Mouse (Mus musculus) cerebellum, postnatal 14 days (tissue): ENCODE measurements around the gene Camk1d.
"Not testable (repeated sequence)": the region's sequence is repeated elsewhere in the genome, so short reads cannot be mapped to it uniquely, and the experiment has no call there.

Experiments used
- DNase-seq, 2 experiments: peaks; one replicate each; pipeline ENCODE4 v3.0.0; 2021; ENCODE audit warnings: mixed read lengths in 2 of 2

Camk1d gene

DNA sequence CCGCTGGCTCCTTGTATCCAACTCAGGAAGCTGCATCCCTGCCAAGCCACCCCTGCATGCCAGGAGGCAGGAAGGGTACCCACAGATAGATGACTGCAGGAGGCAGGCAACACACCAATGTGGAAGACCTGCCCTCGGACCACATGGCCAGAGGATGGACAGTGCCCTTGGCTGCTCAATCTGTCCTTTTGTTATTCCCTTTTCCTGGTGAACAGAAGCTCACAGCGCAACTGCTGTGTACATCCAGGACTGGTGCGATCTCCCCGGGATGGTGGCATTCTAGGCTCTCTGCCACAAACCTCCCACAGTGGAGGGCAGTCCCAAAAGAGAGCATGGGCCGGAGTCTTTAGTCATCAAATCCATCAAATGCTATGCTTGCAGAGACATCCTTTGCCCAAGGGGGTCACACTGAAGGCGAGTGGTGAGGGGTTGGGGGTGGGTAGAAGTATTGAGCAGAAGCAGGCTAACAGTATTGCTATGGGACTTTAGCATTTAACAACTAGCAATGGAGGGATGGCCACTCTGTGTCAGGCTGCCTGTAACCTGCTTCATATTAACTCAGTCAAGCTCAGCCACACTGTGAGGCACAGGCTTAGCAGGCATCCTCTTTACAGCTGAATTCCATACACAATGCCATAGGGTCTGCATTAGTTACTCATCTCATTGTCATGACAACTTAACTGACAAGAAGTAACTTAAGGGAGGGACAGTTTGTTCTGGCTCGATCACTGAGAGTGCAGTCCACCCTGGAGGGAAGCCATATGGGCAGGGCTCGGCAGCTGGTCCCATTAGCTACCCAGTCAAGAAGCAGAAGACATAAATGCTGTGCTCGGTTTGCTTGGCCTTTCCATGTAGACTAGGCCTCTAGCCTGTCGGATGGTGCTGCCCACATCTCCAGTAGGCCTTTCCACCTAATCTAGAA is 106.1 kb downstream of the Camk1d start:
- peak; percentile 37 to 54 for DNase-seq

DNA sequence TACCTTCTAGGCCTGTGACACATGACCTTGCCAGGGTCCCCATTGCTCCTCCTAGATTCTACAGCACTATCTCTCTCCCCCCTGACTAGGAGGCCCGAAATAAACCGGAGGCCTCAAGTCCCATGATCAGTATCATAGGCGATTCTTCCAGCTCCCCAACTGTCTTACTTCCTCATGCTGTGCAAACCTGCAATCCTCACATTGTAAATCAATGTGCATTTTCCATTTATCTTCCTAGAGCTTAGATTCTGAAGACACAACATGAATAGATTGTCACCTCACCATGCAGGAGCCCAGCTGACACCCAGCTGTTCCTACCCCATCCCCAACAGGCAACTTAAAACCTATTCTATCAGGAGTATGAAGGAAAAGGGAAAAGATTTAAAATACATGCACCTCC is 108.5 kb downstream of the Camk1d start:
- DNase-seq = no peak

DNA sequence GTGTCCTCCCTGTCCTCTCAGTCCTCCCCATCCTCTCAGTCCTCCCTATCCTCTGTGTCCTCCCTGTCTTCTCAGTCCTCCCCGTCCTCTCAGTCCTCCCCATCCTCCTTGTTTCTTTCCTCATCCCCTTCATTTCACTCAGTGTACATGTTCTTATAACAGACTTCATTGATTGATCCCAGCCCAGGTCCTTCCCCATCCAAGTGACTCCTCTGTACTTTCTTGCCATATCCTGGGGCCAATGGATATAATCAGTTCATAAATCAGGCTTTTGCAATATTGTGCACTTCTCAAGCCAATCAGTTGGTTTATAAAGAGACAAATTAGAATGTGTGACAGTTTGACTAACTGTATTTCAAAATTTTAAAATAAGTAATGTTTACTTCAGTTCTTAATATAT is 112.3 kb downstream of the Camk1d start:
- no peak for DNase-seq

DNA sequence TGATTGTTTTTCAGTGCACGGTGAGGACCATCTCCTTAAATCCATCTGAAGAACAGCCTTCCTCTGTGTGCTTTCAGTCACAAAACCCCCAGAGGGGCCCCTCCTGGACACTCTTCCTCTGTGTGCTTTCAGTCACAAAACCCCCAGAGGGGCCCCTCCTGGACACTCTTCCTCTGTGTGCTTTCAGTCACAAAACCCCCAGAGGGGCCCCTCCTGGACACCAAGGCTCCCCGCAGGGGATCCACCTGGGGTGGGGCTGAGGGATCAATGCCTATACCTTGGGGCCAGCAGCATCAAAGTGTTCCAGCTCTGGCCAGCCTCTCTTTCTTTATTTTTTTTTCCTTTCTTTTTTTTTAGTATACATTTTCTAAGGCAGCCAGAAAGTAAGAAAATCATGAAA is 113.1 kb downstream of the Camk1d start:
- not testable (repeated sequence) for DNase-seq

DNA sequence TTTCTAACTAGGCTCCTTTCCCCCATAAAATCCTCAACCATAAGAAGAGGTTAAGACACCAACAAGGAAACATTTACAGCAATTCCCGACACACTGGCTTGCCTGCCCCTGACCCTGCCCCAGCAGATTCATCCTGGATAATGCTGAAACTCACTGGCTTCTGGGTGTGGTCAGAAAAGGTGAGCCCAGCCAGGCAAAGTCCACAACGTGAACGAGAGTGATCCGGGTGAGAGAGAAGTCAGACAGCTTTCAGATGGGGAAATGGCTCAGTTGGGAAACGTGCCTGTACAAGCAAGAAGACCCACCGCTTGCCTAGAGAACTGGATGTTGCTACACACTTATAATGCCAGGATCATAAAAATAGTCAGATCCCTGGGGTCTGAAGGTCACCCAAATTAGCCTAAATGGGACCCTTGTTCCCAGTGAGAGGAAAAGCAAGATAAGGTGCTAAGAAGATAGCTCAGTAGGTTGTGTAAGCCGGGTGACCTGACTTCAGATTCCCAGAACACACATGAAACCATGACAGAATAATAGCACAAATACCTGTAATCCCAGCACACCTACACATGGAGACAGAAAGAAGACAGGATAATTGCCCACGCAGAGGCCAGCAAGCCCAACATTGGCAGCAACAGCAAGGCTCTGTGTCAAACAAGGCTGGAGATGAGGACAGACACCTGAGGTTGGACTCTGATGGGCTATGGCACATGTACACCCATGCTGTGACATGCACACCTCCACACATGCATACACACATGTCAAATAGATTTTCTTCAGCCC is 113.9 kb downstream of the Camk1d start:
- no peak for DNase-seq

DNA sequence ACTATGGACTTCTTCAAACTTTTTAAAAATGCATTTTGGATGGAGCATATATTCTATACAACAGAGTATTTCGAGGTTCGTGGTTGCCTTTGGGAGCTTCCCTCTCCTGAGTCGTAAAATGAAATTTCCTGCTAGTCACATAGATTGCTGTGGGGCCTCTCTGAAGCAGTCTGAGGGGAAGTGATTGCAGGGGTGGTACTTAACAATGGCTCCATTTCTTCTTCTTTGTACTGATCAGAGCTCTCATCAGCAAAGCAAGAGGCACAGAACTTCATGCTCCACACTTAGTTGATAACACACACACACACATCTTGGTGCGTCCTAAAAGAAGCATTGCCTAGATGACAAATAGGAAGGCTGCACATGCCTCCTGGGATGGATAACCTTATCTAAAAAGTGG is 114.6 kb downstream of the Camk1d start:
- DNase-seq = no peak

DNA sequence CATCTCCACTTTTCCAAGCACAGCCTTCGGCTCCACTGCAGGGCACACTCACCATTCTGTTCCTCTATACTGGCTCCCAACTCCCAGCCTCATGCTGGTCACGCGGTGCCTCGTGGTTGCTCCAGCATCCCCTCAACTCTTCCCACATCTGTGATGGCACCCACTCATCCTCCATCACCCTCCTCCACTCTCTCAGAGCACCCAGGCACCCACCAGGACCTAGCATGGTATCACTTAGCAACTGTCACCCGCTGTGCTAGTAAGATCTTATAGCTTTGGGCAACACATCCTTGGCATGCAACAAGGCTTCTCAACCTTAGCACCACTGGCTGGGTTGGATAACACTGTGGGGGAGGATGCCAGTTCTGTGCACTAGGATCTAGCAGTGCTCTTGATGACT is 115.8 kb downstream of the Camk1d start:
- DNase-seq = no peak

DNA sequence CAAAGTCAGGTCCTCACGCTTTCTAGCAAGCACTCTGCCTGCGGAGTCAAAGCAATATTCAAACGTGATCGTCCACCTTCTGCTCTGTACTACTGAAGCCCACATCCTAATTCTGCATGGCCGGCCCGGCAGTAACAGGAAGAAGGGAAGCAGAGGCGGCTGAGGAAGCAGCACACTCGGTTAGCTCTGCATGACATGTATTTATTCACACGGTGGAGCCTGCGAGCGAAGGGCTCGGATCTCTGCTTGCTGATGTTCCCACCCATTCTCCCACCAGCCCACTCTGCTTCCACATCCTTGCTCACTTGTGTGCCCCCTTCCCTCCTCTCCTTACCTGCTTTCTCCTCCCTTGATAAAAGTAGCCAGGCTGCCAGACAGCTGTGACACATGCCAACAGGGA is 117.4 kb downstream of the Camk1d start:
- no peak for DNase-seq

DNA sequence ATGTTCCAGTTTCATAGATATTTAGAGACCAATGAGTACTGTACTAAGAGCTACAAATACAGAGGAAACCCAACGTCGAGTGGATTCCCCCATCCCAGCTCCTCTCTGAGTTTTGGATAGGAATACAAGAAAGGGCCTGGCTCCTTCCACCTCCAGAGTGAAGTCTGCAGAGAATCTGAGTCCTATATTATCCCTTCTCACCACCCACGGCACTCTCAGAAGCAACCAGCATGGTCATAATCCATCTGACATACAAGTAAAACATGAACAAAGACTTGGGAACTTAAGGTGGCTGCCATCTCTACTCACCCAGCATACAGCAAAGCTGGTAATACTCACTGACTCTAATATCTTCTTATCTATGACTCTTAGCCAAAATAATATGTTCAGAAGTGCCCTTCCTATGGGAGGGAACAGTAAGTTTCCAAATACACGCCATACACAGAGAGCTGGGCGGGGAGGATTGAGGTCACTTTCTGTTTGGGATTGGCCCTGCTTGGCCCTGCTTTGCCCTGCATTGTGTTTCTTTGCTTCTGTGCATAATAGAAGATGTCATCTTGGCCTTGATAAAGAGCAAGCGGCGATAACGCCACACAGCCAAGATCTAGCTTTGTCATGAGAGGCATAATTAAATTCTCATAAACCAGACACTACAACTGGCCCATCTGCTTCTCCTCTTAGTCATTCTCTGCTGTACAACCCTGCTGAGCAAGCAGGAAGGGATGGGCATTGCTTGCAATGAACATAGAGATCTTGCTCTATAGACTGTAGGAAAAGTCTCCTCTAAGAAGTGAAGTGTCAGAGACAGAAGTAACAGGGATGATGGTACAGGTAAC is 118.7 kb downstream of the Camk1d start:
- DNase-seq = no peak

DNA sequence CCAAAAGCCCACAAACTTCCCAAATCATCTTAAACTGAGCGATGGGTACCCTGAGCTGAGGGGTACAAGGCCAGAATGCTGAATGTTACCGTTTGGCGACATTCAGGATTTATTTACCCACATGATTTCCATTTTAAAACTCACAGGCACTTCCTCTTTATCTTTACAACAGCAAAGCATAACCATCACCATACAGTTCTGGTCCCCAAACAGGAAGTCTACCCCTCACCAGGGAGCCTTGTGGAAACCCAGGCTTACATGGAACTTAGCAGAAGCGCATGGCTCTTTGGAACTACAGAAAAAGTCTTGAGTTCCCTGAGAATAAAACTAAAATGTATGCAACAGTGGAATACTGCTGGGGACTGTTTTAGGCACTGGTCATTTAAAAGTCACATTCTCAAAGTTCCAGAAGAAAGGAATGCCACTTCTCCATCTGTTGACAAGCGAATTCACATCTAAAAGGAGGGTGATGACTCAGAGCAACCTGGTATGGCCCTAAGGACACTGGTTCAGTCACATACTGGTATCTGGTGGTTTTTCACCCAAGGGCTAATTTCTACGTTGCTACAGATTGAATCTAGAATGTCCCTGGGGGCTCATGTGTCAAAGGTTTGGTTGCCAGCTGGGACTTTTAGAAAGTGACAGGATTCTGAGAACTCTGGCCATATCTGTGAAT is 121.7 kb downstream of the Camk1d start:
- no peak for DNase-seq

DNA sequence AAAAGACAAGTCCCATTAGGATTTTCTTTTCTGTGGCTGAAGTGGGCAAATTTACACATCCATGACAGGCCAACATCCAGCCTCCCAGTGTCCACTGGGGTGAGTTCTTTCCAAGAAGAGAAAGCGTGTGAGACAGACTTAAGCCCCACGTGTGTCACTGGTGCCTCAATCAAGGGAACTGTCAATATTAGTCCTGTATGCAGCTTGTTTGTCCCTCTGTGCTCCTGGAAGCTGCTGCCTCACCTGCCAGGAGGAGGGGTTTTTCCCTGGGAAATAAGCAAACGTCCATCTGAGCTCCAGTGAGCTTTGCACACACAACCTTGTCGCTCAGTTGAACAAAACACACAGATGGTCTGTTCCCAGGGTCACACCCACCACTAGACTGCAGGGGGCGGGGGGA is 124.2 kb downstream of the Camk1d start:
- no peak for DNase-seq

DNA sequence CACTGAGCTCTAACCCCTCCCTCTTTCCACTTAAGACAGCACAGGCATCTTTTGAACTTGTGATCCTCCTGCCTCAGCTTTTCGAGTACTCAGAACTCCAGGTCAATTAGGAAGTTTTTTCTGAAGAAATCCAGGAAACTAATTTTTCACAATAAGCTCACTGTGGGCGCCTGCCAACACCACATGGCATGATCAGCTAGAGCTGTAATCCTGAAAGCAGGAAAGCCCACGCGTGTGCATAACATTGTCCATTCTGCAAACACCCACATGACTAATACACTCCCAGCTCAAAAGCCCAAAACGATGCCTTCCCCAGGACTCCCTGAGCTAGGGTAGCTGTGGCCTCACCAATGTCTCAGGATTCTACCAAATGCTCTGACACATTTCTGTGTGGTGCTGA is 125.2 kb downstream of the Camk1d start:
- DNase-seq = no peak

DNA sequence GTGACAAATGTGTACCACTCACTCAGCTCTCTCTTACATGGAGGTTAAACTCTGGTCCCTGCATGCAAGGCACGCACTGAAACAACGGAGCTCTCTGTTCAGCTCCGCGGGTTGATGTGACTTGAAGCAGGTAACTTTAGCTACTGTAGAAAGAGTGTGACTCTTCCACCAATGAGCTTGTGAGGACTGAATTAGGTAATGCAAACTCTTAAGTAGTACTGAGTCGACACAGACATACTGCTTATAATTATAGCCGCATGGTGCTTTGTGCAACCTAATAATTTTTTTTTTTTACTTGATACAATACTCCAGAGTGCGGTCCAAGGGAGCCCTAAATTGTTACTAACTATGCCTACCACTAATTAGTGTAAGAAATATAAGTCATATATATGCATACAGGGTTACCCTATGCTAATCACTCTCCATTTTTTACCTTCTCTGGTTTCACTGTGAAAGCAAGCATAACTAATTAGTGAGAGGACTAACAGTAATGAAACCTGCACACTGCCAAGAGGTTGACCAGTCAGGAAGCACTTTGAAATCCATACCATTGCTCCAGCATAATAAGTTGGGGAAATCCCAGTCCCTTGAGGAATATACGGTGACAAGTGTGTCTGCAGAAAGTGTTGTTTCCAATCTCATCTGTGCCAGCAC is 125.9 kb downstream of the Camk1d start:
- no peak for DNase-seq

DNA sequence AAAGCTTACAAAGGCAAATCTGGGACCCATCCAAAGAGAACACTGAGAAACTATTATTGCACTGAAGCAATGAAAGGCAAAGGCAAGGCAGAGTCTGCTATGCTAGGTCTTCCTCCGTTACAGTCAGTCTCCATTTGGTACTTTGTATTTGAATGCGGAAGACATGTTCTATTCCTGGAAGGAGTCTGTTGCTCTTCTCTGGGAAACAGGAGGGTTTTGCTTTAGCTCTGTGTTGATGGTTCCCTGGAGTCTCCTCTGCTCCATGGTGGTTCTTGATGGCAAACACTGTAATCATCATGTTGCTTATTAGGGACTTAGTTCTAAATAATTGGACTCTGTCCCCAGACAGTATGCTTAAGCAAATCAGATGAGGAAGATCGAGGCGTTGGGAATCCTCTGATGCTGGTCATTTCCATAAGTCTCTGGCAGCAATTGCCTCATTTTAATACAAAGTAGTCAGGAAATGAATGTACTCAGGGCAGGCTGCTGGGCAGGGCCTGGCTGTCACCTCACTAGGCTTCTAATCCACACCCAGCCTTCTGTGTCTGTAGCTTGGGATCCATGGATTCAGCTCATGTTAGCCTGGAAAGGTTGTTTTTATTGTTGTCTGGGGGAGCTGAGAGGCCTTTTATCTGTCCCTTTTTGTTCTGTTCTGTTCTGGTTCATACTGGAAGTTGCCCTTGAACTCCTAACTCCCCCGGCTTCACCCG is 129.8 kb downstream of the Camk1d start:
- DNase-seq = no peak

DNA sequence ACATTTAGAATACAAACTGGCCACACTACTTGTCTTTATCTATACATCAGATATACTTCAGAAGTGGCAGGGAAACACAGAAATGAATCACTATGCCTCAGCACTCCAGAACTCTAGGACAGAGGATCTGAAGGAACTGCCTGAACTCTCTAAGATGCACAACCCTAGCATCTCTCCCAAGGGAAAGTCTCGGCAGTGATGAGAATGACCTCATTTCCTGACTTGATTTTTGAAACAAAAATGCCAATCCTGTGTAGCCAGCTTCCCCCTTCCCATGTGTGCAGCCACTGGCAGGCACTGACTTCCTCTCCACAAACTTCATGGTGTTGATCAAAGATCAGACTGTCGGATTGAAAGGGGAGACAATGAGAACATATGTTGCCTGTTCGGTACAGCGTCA is 134.9 kb downstream of the Camk1d start:
- no peak for DNase-seq

DNA sequence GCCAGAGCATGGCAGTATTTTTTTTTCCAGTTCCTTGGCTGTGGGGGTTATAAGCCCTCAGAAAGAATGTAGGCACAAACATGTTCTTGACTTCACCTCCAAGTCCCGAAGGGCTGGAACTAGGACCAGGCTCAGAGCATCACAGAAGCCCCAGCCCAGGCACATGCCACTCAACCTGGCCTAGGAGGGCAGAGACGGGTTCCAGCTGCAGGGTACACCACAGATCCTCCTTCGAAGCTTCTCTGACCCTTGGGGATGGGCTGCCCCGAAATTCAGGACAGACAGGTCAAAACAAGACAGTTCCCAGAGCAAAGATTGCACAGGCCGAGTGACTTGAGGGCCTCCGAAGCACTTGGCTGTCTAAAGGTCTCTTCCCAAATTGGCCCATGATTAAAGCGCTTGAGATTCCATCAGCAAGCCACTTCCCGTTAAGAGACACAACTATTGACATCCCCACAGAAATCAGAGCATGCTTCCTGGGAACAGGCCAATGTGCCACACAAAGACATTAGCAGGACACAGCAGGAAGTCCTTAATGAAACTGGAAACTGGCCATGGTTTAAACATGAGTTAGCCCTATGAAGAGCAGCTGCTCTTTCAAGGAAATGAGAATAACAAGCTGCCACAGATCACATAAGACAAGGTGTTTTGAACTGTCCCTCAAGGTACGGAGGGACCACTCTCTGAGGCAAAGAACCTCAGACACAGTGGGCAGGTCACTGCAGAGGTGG is 136.8 kb downstream of the Camk1d start:
- DNase-seq = peak; percentile 71 to 76

DNA sequence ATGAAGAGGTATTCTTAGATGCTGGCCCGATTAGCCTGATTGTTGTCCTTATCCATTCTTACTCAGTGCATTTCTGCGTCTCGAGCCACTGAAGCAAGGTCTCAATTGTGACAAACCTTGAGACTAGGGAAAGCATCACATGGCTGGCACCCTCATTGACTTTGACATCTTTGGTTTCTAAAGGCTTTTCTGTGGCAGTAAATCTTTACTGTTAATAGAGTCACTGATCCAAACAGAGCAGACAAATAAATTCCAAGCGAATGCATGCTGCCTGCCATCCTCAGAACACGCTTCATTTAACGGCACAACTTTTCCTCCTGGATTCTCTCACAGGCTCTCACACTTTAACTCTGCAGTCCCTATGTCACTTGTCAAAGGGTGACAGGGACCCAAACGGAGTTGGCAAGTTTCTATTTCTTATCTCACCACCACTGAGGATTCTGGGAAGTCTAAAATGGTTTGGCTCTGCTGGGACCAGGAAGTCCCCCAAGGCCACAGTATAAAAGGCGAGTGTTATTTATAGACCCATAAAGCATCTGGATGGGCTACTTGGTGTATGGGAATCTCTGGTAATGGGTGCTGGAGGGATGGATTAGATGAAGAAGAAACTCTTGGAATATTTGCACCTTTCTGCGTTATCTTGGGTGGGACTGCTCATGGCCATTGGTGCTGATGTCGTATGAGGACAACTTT is 141.9 kb downstream of the Camk1d start:
- DNase-seq = no peak

DNA sequence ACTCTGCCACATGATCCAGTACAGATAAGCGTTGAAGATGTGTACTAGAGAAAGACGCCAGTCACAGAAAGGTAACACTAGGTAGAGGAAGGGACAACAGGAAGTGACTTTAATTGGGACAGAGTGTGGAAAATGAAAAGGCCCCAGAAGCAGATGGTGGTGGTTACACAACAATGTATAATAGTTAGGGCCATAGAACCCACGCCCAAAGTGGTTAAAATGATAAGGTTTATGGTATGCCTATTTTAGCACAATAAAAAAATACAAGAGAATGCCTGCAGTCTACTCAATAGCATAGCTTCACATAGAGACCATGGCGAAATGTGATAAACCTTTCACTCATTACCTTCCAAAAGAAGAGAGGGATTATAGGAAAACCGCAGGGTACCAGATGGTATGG is 147.7 kb downstream of the Camk1d start:
- no peak for DNase-seq

DNA sequence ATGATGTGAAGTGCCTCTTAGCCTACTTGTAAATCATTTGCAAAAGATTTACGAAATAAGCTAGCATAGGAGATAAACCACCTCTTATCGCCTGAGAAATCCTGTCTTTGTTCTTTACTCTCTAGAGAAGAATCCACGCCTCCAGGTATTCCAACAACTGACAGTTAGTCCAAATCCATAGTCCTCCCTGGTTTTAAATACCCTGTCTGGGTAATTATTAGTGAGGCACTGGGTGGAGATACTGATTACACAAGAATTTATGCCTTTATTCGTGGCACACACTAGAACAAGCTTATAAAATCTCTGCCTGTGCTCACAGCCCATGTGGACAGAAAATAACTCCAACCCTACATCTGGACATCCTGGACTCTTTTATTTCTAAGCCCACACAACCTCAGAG is 150.6 kb downstream of the Camk1d start:
- no peak for DNase-seq

DNA sequence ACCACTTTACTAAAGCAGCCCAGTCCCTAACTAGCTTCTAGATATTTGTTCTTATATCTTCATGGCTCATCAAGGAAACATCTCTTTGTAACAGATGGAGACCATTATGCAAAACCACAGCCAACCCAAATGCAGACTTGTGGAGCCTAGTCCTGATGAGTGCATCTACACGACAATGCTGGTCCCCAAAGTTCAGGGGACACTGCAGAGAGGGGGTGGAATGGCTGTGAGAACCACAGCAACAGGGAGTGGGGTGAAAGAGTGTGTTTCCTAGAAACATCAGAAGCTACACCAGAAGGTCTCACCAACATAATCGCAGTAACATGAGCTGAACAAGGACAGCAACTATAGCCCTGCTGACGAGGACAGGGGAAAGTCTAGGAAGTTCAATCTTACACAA is 152.9 kb downstream of the Camk1d start:
- no peak for DNase-seq
